Mouse (Mus musculus) ES-Bruce4 (cell line): Measurements from ENCODE around the gene Olfr594.

Source experiments
- CTCF ChIP-seq: IDR thresholded peaks from one replicate; pipeline ENCODE4 v1.8.1; 2011; ENCODE audit warnings: low read depth, low read length
- POLR2A ChIP-seq: IDR thresholded peaks from one replicate; pipeline ENCODE4 v1.8.1; 2011; ENCODE audit warnings: low read length; ENCODE audit not compliant: insufficient read depth

- TF ChIP-seq CTCF (no peak), POLR2A (no peak)
Observed at GRCm38 (mm10) chr7:103211562-103211961, 5.2 kb upstream of the Olfr594 start, which contains the start of gene Olfr593.
